Mouse (Mus musculus): ENCODE data around the gene Tbkbp1. TPM values are rescaled to one million over a fixed set of nuclear protein-coding genes. Genes with fewer than 3 reads are reported as not detected.

The Tbkbp1 gene
- total and polyA plus RNA-seq, 3 experiments, result 0.05 to 0.29 TPM; not detected in 1

- DNase-seq (ENCODE audit: low spot score) (no peak), ATAC-seq (ENCODE audit: extremely low read depth, insufficient number of reproducible peaks, low FRiP score, poor library complexity, severe bottlenecking) (no peak)
- no peak for TF ChIP-seq GATA1 (IDR thresholded peaks at IDR 0.05; ENCODE audit: borderline replicate concordance, low read length)
- no peak for TF ChIP-seq GATA2 (IDR thresholded peaks at IDR 0.05; ENCODE audit: borderline replicate concordance, low read depth, low read length)
- no peak for TF ChIP-seq POLR2AphosphoS5 (IDR thresholded peaks at IDR 0.05; ENCODE audit: insufficient replicate concordance, low read depth, low read length)
- TF ChIP-seq CTCF (IDR thresholded peaks at IDR 0.05; ENCODE audit: low read depth, low read length), result no peak
- no peak for TF ChIP-seq TAL1 (conservative IDR thresholded peaks at IDR 0.05; ENCODE audit: low read depth, low read length)
- Histone ChIP-seq H3K4me3 (ENCODE audit: low read depth, low read length) (peak overlapping the region; percentile 54; the same call in 1 of the 2 replicates), H3K36me3 (replicated peaks) (peaks cover 27% of the 10 kb centered on the region), H3K4me1 (ENCODE audit: insufficient read depth, low read depth, low read length) (peaks cover 33% of the 10 kb centered on the region), H3K27me3 (ENCODE audit: insufficient read depth, low read length) (peaks cover 67% of the 10 kb centered on the region), H3K9me3 (replicated peaks) (0 out of 2 replicates have a peak, but pooled peaks cover 6% of the 10 kb centered on the region)
Observed at GRCm38 (mm10) chr11:97150411-97151330, 624 bp downstream of the Tbkbp1 start.

GRCm38 (mm10) chr11:97149995-97150410, 1.3 kb downstream of the Tbkbp1 start:
- peaks cover 38% of the 10 kb centered on the region for H3K4me1 ChIP-seq (ENCODE audit: insufficient read depth, low read depth, low read length)
- no peak overlapping the region for H3K4me3 ChIP-seq (ENCODE audit: low read depth, low read length)
- DNase-seq (ENCODE audit: low spot score), result no peak
- H3K9me3 ChIP-seq (replicated peaks), result 0 out of 2 replicates have a peak, but pooled peaks cover 6% of the 10 kb centered on the region
- TF ChIP-seq CTCF (IDR thresholded peaks at IDR 0.05; ENCODE audit: low read depth, low read length) (no peak), POLR2AphosphoS5 (IDR thresholded peaks at IDR 0.05; ENCODE audit: insufficient replicate concordance, low read depth, low read length) (no peak), GATA2 (IDR thresholded peaks at IDR 0.05; ENCODE audit: borderline replicate concordance, low read depth, low read length) (no peak), GATA1 (IDR thresholded peaks at IDR 0.05; ENCODE audit: borderline replicate concordance, low read length) (no peak), TAL1 (conservative IDR thresholded peaks at IDR 0.05; ENCODE audit: low read depth, low read length) (no peak)
- peaks cover 21% of the 10 kb centered on the region for H3K36me3 ChIP-seq (replicated peaks)
- no peak for ATAC-seq (ENCODE audit: extremely low read depth, insufficient number of reproducible peaks, low FRiP score, poor library complexity, severe bottlenecking)
- H3K27me3 ChIP-seq (ENCODE audit: insufficient read depth, low read length), result peaks cover 74% of the 10 kb centered on the region

- DNase-seq (ENCODE audit: low spot score) (no peak), ATAC-seq (ENCODE audit: extremely low read depth, insufficient number of reproducible peaks, low FRiP score, poor library complexity, severe bottlenecking) (no peak)
- Histone ChIP-seq H3K4me1 (ENCODE audit: insufficient read depth, low read depth, low read length) (peaks cover 40% of the 10 kb centered on the region), H3K27me3 (ENCODE audit: insufficient read depth, low read length) (peaks cover 84% of the 10 kb centered on the region), H3K9me3 (replicated peaks) (0 out of 2 replicates have a peak, but pooled peaks cover 6% of the 10 kb centered on the region), H3K36me3 (replicated peaks) (peaks cover 11% of the 10 kb centered on the region), H3K4me3 (ENCODE audit: low read depth, low read length) (no peak overlapping the region)
- TF ChIP-seq CTCF (IDR thresholded peaks at IDR 0.05; ENCODE audit: low read depth, low read length) (no peak), TAL1 (conservative IDR thresholded peaks at IDR 0.05; ENCODE audit: low read depth, low read length) (no peak), GATA1 (IDR thresholded peaks at IDR 0.05; ENCODE audit: borderline replicate concordance, low read length) (no peak), GATA2 (IDR thresholded peaks at IDR 0.05; ENCODE audit: borderline replicate concordance, low read depth, low read length) (no peak)
Observed at GRCm38 (mm10) chr11:97149026-97149425, 2.3 kb downstream of the Tbkbp1 start.

- Histone ChIP-seq H3K27me3 (ENCODE audit: insufficient read depth, low read length) (peaks cover 88% of the 10 kb centered on the region), H3K4me1 (ENCODE audit: insufficient read depth, low read depth, low read length) (peaks cover 44% of the 10 kb centered on the region), H3K9me3 (replicated peaks) (0 out of 2 replicates have a peak, but pooled peaks cover 6% of the 10 kb centered on the region), H3K36me3 (replicated peaks) (peaks cover 7% of the 10 kb centered on the region), H3K4me3 (ENCODE audit: low read depth, low read length) (no peak overlapping the region)
- DNase-seq (ENCODE audit: low spot score) (no peak), ATAC-seq (ENCODE audit: extremely low read depth, insufficient number of reproducible peaks, low FRiP score, poor library complexity, severe bottlenecking) (no peak)
- TF ChIP-seq CTCF (IDR thresholded peaks at IDR 0.05; ENCODE audit: low read depth, low read length) (no peak), POLR2AphosphoS5 (IDR thresholded peaks at IDR 0.05; ENCODE audit: insufficient replicate concordance, low read depth, low read length) (no peak), GATA2 (IDR thresholded peaks at IDR 0.05; ENCODE audit: borderline replicate concordance, low read depth, low read length) (no peak), GATA1 (IDR thresholded peaks at IDR 0.05; ENCODE audit: borderline replicate concordance, low read length) (no peak), TAL1 (conservative IDR thresholded peaks at IDR 0.05; ENCODE audit: low read depth, low read length) (no peak)
Observed at GRCm38 (mm10) chr11:97148591-97148990, 2.7 kb downstream of the Tbkbp1 start.

GRCm38 (mm10) chr11:97147333-97147732, 4.0 kb downstream of the Tbkbp1 start:
- DNase-seq (ENCODE audit: low spot score) (no peak), ATAC-seq (ENCODE audit: extremely low read depth, insufficient number of reproducible peaks, low FRiP score, poor library complexity, severe bottlenecking) (no peak)
- Histone ChIP-seq H3K27me3 (ENCODE audit: insufficient read depth, low read length) (peaks cover 91% of the 10 kb centered on the region), H3K36me3 (replicated peaks) (no peaks in the 10 kb centered on the region), H3K4me1 (ENCODE audit: insufficient read depth, low read depth, low read length) (peaks cover 49% of the 10 kb centered on the region), H3K9me3 (replicated peaks) (0 out of 2 replicates have a peak, but pooled peaks cover 6% of the 10 kb centered on the region), H3K4me3 (ENCODE audit: low read depth, low read length) (no peak overlapping the region)
- TF ChIP-seq POLR2AphosphoS5 (IDR thresholded peaks at IDR 0.05; ENCODE audit: insufficient replicate concordance, low read depth, low read length), result no peak
- TF ChIP-seq TAL1 (conservative IDR thresholded peaks at IDR 0.05; ENCODE audit: low read depth, low read length), result no peak
- TF ChIP-seq GATA1 (IDR thresholded peaks at IDR 0.05; ENCODE audit: borderline replicate concordance, low read length), result no peak
- no peak for TF ChIP-seq CTCF (IDR thresholded peaks at IDR 0.05; ENCODE audit: low read depth, low read length)
- no peak for TF ChIP-seq GATA2 (IDR thresholded peaks at IDR 0.05; ENCODE audit: borderline replicate concordance, low read depth, low read length)

GRCm38 (mm10) chr11:97146724-97147123, 4.6 kb downstream of the Tbkbp1 start:
- Histone ChIP-seq H3K36me3 (replicated peaks) (no peaks in the 10 kb centered on the region), H3K27me3 (ENCODE audit: insufficient read depth, low read length) (peaks cover 91% of the 10 kb centered on the region)
- ATAC-seq (ENCODE audit: extremely low read depth, insufficient number of reproducible peaks, low FRiP score, poor library complexity, severe bottlenecking), result no peak

More at GRCm38 (mm10) chr11:97146724-97147123, 4.6 kb downstream of the Tbkbp1 start:
- Histone ChIP-seq H3K9me3 (replicated peaks) (0 out of 2 replicates have a peak, but pooled peaks cover 6% of the 10 kb centered on the region), H3K4me3 (ENCODE audit: low read depth, low read length) (no peak overlapping the region), H3K4me1 (ENCODE audit: insufficient read depth, low read depth, low read length) (peaks cover 51% of the 10 kb centered on the region)
- TF ChIP-seq GATA2 (IDR thresholded peaks at IDR 0.05; ENCODE audit: borderline replicate concordance, low read depth, low read length) (no peak), GATA1 (IDR thresholded peaks at IDR 0.05; ENCODE audit: borderline replicate concordance, low read length) (no peak), POLR2AphosphoS5 (IDR thresholded peaks at IDR 0.05; ENCODE audit: insufficient replicate concordance, low read depth, low read length) (no peak), CTCF (IDR thresholded peaks at IDR 0.05; ENCODE audit: low read depth, low read length) (peak; percentile 90), TAL1 (conservative IDR thresholded peaks at IDR 0.05; ENCODE audit: low read depth, low read length) (no peak)
- DNase-seq (ENCODE audit: low spot score), result peak; percentile 59

Measured in G1E (cell line).